Mouse (Mus musculus) heart, postnatal 14 days (tissue): ENCODE results near the gene Klrb1f. TPM values are rescaled to one million over a fixed set of nuclear protein-coding genes. Genes with fewer than 3 reads are reported as not detected.

ENCODE experiments used
- total RNA-seq, 2 experiments: library from RNA; stranded (reverse); gene quantifications; 2 replicates each; pipeline ENCODE4 v1.2.3; 2021

Klrb1f gene
- total RNA-seq, 2 experiments from 2014 or later: 0.17 TPM; not detected in 1

Other genes starting within 250 kb of the Klrb1f start
- not detected for gene Gm44511, start 219.6 kb upstream of the Klrb1f start, total RNA-seq
- gene Klrb1b, start 219.6 kb upstream of the Klrb1f start, total RNA-seq: under 1 TPM in 1 of 2 experiments, not detected in 1; 0.17 TPM
- gene Clec2i, start 158.3 kb upstream of the Klrb1f start, total RNA-seq: under 1 TPM; 0.19 to 0.68 TPM
- under 1 TPM; 0.45 to 0.93 TPM for gene BC035044, start 154.8 kb upstream of the Klrb1f start, total RNA-seq
- gene Clec2g, start 111.5 kb upstream of the Klrb1f start, total RNA-seq: 1 to 10 TPM; 2.7 to 3.4 TPM
- gene Clec2e, start 55.0 kb downstream of the Klrb1f start, total RNA-seq: under 1 TPM in 1 of 2 experiments, not detected in 1; 0.17 TPM
- 10 to 100 TPM; 43.5 to 46.0 TPM for gene Clec2d, start 134.7 kb downstream of the Klrb1f start, total RNA-seq
- gene Cd69, start 229.5 kb downstream of the Klrb1f start, total RNA-seq: 1 to 10 TPM in 1 of 2 experiments, under 1 TPM in 1; 0.22 to 1.4 TPM